Mouse (Mus musculus) kidney, postnatal 0 days (tissue): ENCODE measurements around the gene Magi2. TPM values are rescaled to one million over a fixed set of nuclear protein-coding genes. Genes with fewer than 3 reads are reported as not detected.

Experiments
- ATAC-seq: fragments of 200-750 bp; cut with Nextera tagmentation; replicated peaks from 2 replicates; pipeline ENCODE4 v1.8.0; 2017; ENCODE audit warnings: low read depth, moderate number of reproducible peaks, moderate TSS enrichment, moderate library complexity; ENCODE audit not compliant: low FRiP score
- DNase-seq: peaks from one replicate; pipeline ENCODE4 v3.0.0-alpha.2; 2016; ENCODE audit warnings: low spot score
- H3K27ac ChIP-seq: fragments of 300-500 bp; sonication (generic); 2 replicates; pipeline ENCODE4 v1.5.1; 2014; ENCODE audit warnings: mild to moderate bottlenecking
- H3K27me3 ChIP-seq: fragments of 300-500 bp; sonication (generic); 2 replicates; pipeline ENCODE4 v1.6.1; 2014; ENCODE audit warnings: low read length, mixed read lengths; ENCODE audit not compliant: insufficient read depth
- H3K36me3 ChIP-seq: fragments of 300-500 bp; sonication (generic); 2 replicates; pipeline ENCODE4 v1.6.1; 2014; ENCODE audit warnings: low read length, mixed read lengths; ENCODE audit not compliant: insufficient read depth
- H3K4me1 ChIP-seq: fragments of 300-500 bp; sonication (generic); replicated peaks from 2 replicates; pipeline ENCODE4 v1.6.1; 2014; ENCODE audit warnings: antibody characterized with exemption, low read length, mixed read lengths; ENCODE audit not compliant: insufficient read depth
- H3K4me2 ChIP-seq: fragments of 300-500 bp; sonication (generic); 2 replicates; pipeline ENCODE4 v1.6.1; 2014; ENCODE audit warnings: mild to moderate bottlenecking, low read length, moderate library complexity, mixed read lengths
- H3K4me3 ChIP-seq: fragments of 300-500 bp; sonication (generic); replicated peaks from 2 replicates; pipeline ENCODE4 v1.5.1; 2014; ENCODE audit warnings: low read depth, low read length
- H3K9ac ChIP-seq: fragments of 300-500 bp; sonication (generic); 2 replicates; pipeline ENCODE4 v1.6.1; 2014; ENCODE audit warnings: low read depth, low read length
- H3K9me3 ChIP-seq: fragments of 300-500 bp; sonication (generic); replicated peaks from 2 replicates; pipeline ENCODE4 v1.6.1; 2016; ENCODE audit warnings: low read length, inconsistent platforms, mixed read lengths
- CTCF ChIP-seq: IDR thresholded peaks from 2 replicates; pipeline ENCODE4 v1.5.1; 2016; ENCODE audit warnings: antibody characterized with exemption, low read depth, mild to moderate bottlenecking, moderate library complexity
- WGBS: fragments of 180-500 bp; shearing (Covaris S2); extraction: QIAGEN DNeasy Blood & Tissue Kit; methylation state at CpG from one replicate; pipeline ENCODE4 v1.1.7; 2014; 5-methylcytosine and 5-hydroxymethylcytosine counted together
- polyA plus RNA-seq: library from polyadenylated mRNA; unstranded; fragments of >200 nt; fragmentation: Nextera tagmentation; extraction: Ambion mirVana; gene quantifications from 2 replicates; pipeline ENCODE4 v1.2.1, GENCODE M21; 2015

Gene Magi2
- polyA plus RNA-seq, 1 experiment from 2014 or later: 14.5 TPM

- ATAC-seq (no peak), DNase-seq (no peak)
- no peak overlapping the region for H3K9ac ChIP-seq
- no peak overlapping the region for H3K4me2 ChIP-seq
- no peaks in the 10 kb centered on the region for H3K9me3 ChIP-seq
- WGBS: 74% methylated on average over 6 of the region's 6 CpGs
- no peak overlapping the region for H3K4me3 ChIP-seq
- no peaks in the 10 kb centered on the region for H3K36me3 ChIP-seq
- TF ChIP-seq CTCF: no peak
- no peaks in the 10 kb centered on the region for H3K4me1 ChIP-seq
- no peaks in the 10 kb centered on the region for H3K27me3 ChIP-seq
- H3K27ac ChIP-seq: no peak overlapping the region
Measured at GRCm38 (mm10) chr5:20494010-20494409, 1267.2 kb downstream of the Magi2 start.

- H3K4me3 ChIP-seq: no peak overlapping the region
- H3K4me2 ChIP-seq: no peak overlapping the region
- 24% methylated on average over 8 of the region's 8 CpGs for WGBS
- ATAC-seq (no peak), DNase-seq (no peak)
- H3K9ac ChIP-seq: no peak overlapping the region
- H3K4me1 ChIP-seq: no peaks in the 10 kb centered on the region
- H3K27me3 ChIP-seq: no peaks in the 10 kb centered on the region
- no peaks in the 10 kb centered on the region for H3K36me3 ChIP-seq
- no peak for TF ChIP-seq CTCF
- no peak overlapping the region for H3K27ac ChIP-seq
- no peaks in the 10 kb centered on the region for H3K9me3 ChIP-seq
Measured at GRCm38 (mm10) chr5:20496924-20497323, 1270.1 kb downstream of the Magi2 start.

GRCm38 (mm10) chr5:20499031-20499600 is 1272.3 kb downstream of the Magi2 start:
- no peak overlapping the region for H3K4me2 ChIP-seq
- H3K4me1 ChIP-seq: no peaks in the 10 kb centered on the region
- no peak overlapping the region for H3K4me3 ChIP-seq
- peak; percentile 68; the same call in 1 of the 2 replicates for ATAC-seq
- no peak overlapping the region for H3K27ac ChIP-seq
- H3K36me3 ChIP-seq: no peaks in the 10 kb centered on the region
- no peaks in the 10 kb centered on the region for H3K9me3 ChIP-seq
- H3K27me3 ChIP-seq: no peaks in the 10 kb centered on the region
- peak; percentile 8 for DNase-seq
- no peak overlapping the region for H3K9ac ChIP-seq
- TF ChIP-seq CTCF: no peak
- 37% methylated on average over 9 of the region's 9 CpGs for WGBS

- H3K36me3 ChIP-seq: no peaks in the 10 kb centered on the region
- H3K27me3 ChIP-seq: no peaks in the 10 kb centered on the region
- H3K4me1 ChIP-seq: no peaks in the 10 kb centered on the region
- DNase-seq (no peak), ATAC-seq (no peak)
- 0 out of 2 replicates have a peak, but pooled peaks have one; percentile 9 for TF ChIP-seq CTCF
- 74% methylated on average over 5 of the region's 5 CpGs for WGBS
- no peak overlapping the region for H3K4me3 ChIP-seq
- H3K4me2 ChIP-seq: no peak overlapping the region
- no peaks in the 10 kb centered on the region for H3K9me3 ChIP-seq
- H3K27ac ChIP-seq: no peak overlapping the region
- no peak overlapping the region for H3K9ac ChIP-seq
Measured at GRCm38 (mm10) chr5:20508609-20509008, 1281.8 kb downstream of the Magi2 start.

- Histone ChIP-seq H3K4me2 (no peak overlapping the region), H3K4me1 (no peaks in the 10 kb centered on the region), H3K27ac (no peak overlapping the region), H3K9me3 (no peaks in the 10 kb centered on the region), H3K36me3 (no peaks in the 10 kb centered on the region), H3K27me3 (no peaks in the 10 kb centered on the region), H3K9ac (no peak overlapping the region), H3K4me3 (no peak overlapping the region)
- TF ChIP-seq CTCF: no peak
- ATAC-seq (no peak), DNase-seq (no peak)
- WGBS: 56% methylated on average over 6 of the region's 6 CpGs
Measured at GRCm38 (mm10) chr5:20509606-20510005, 1282.8 kb downstream of the Magi2 start.

- DNase-seq (no peak), ATAC-seq (no peak)
- no peak for TF ChIP-seq CTCF
- no peak overlapping the region for H3K27ac ChIP-seq
- H3K4me2 ChIP-seq: no peak overlapping the region
- H3K4me3 ChIP-seq: no peak overlapping the region
- WGBS: 33% methylated on average over 16 of the region's 16 CpGs
- H3K4me1 ChIP-seq: no peaks in the 10 kb centered on the region
- no peaks in the 10 kb centered on the region for H3K36me3 ChIP-seq
- H3K9ac ChIP-seq: no peak overlapping the region
- H3K27me3 ChIP-seq: no peaks in the 10 kb centered on the region
- H3K9me3 ChIP-seq: no peaks in the 10 kb centered on the region
Measured at GRCm38 (mm10) chr5:20512377-20513126, 1285.7 kb downstream of the Magi2 start.
